Mouse (Mus musculus) megakaryocyte, embryonic 14.5 days (primary cell): ENCODE results near the gene Sez6l.

Experiments
- FLI1 ChIP-seq: IDR thresholded peaks from 2 replicates; pipeline ENCODE4 v1.6.1; 2012; ENCODE audit warnings: low read length, inconsistent platforms, mixed read lengths
- GATA1 ChIP-seq: IDR thresholded peaks from 3 replicates; pipeline ENCODE4 v1.6.1; 2012; ENCODE audit warnings: mixed read lengths, low read length, inconsistent platforms, borderline replicate concordance

DNA sequence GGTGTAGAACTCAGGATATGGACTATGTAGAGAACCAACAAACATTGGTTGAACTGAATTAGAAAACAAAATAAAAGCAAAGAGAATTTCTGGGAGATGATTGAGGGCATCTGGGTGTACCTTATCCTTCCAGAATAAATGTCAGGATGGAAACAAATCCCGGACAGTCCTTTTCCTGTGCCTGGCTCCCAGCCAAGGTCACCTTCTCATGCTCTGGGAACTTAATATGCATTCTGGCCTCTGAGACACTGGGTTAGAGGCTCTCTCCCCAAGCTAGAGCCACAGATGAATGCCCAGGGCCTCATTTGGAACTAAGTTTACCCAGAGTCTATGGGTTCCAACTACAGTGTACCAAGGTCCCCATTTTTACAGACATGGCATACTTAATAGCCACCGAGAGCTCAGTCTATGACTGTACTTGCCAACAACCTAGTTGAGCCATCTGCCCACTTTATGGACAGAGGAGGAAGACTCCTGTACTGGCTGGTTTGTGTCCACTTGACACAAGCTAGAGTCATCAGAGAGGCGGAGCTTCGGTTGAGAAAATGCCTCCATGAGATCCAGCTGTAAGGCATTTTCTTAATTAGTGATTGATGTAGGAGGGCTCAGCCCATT lies 7.3 kb upstream of the Sez6l start:
- TF ChIP-seq GATA1 (no peak), FLI1 (no peak)
